Comparison of ENCODE assay signal across 19 mouse cellular contexts in genomic region chr10:30627548-30627947, GRCm38 (mm10). TPM values are rescaled to one million over a fixed set of nuclear protein-coding genes. Genes with fewer than 3 reads are reported as not detected.
DNase-seq lines count a peak whose midpoint lies in the region; TF ChIP-seq lines count a peak whose summit lies in the region.
"Had no signal": no experiment of that assay in that cellular context is flagged by ENCODE, and none has a peak within 500 bp of the region (broad histone marks: within the 10 kb centered on the region; RNA-seq: fewer than 3 reads in every experiment).

No protein-coding gene starts in this region.

- no peaks in the 10 kb centered on the region for H3K79me2 ChIP-seq in CH12.LX (replicated peaks; ENCODE audit: control insufficient read depth, extremely low read depth, insufficient read depth, poor library complexity, severe bottlenecking)

- no peak overlapping the region for H3K4me3 ChIP-seq in kidney, adult 2 months (ENCODE audit: insufficient read depth, low read depth, low read length)
- H3K4me3 ChIP-seq in CH12.LX (replicated peaks in 1 of 3; ENCODE audit: low read depth in 2 of 3, low read length in 2 of 3, poor library complexity in 1 of 3) = no peak overlapping the region
- H3K4me3 ChIP-seq: erythroblast, embryonic 14.5 days; heart, embryonic 13.5 days; limb, embryonic 12.5 days had no signal

- TF ChIP-seq EP300 in CH12.LX (IDR thresholded peaks at IDR 0.05; ENCODE audit: low read length) = peak; percentile 66

- peak overlapping the region; percentile 82 for H3K27ac ChIP-seq in kidney, adult 2 months (ENCODE audit: insufficient read depth, low read depth, low read length)
- peak overlapping the region; percentile 83; the same call in 1 of the 2 replicates for H3K27ac ChIP-seq in CH12.LX (ENCODE audit: insufficient read depth, low read depth)
- H3K27ac ChIP-seq: heart, embryonic 13.5 days; limb, embryonic 12.5 days had no signal

- H3K9me3 ChIP-seq in CH12.LX (replicated peaks; ENCODE audit: low read length) = peaks cover 13% of the 10 kb centered on the region
- H3K9me3 ChIP-seq: heart, embryonic 13.5 days; limb, embryonic 12.5 days had no signal

- WGBS in kidney, adult 2 months = 44% methylated on average over 1 of the region's 1 CpGs

- H3K27me3 ChIP-seq in kidney, adult 2 months (replicated peaks; ENCODE audit: control insufficient read depth, insufficient read depth, low read length) = no peaks in the 10 kb centered on the region
- no peaks in the 10 kb centered on the region for H3K27me3 ChIP-seq in CH12.LX (replicated peaks)
- H3K27me3 ChIP-seq: heart, embryonic 13.5 days; limb, embryonic 12.5 days had no signal

- TF ChIP-seq CTCF in kidney, adult 2 months (conservative IDR thresholded peaks at IDR 0.05; ENCODE audit: insufficient read depth, insufficient read length, low read depth, low read length) = no peak
- TF ChIP-seq CTCF in CH12.LX (conservative IDR thresholded peaks at IDR 0.05 in 1 of 2, IDR thresholded peaks at IDR 0.05 in 1 of 2; ENCODE audit: low read depth in 2 of 2, low read length in 2 of 2) = no peak

- TF ChIP-seq RAD21 in CH12.LX (IDR thresholded peaks at IDR 0.05; ENCODE audit: low read depth, low read length) = no peak; the same call in 1 of the 2 replicates

- H3K9ac ChIP-seq in CH12.LX (ENCODE audit: insufficient read depth, low read depth) = no peak overlapping the region
- H3K9ac ChIP-seq: heart, embryonic 13.5 days; limb, embryonic 12.5 days; liver, postnatal 0 days had no signal

- H3K4me1 ChIP-seq in kidney, adult 2 months (ENCODE audit: control insufficient read depth, insufficient read depth, low read length) = no peaks in the 10 kb centered on the region
- peaks cover 6 to 49% of the 10 kb centered on the region in 2 experiments for H3K4me1 ChIP-seq in CH12.LX (ENCODE audit: control insufficient read depth in 1 of 2, insufficient read depth in 2 of 2)
- H3K4me1 ChIP-seq: limb, embryonic 12.5 days had no signal

- peak; percentile 63 for DNase-seq in kidney, adult 2 months
- no peak for DNase-seq in kidney, adult 18-20 months
- peak; percentile 75 for DNase-seq in CH12.LX (ENCODE audit: extremely low read depth)
- peak; percentile 24 for DNase-seq in induced T-regulatory cell, adult 2 months (ENCODE audit: low read depth)
- DNase-seq in kidney, postnatal 36 days = peak; percentile 22 to 51
- DNase-seq in adrenal gland, postnatal 10 days = no peak
- DNase-seq in layer of hippocampus, postnatal 10 days (ENCODE audit: low spot score in 2 of 2) = no peak
- no peak for DNase-seq in right cerebral cortex, postnatal 36 days (ENCODE audit: low spot score in 2 of 2)
- DNase-seq: adrenal gland, adult 8-10 months; cerebellum, adult 9-10 months; gastrocnemius, postnatal 25 days; layer of hippocampus, postnatal 36 days; liver, postnatal 0 days; midbrain, embryonic 14.5 days; right cerebral cortex, postnatal 4 days; thymus, postnatal 4 days had no signal

- H3K4me2 ChIP-seq in CH12.LX (ENCODE audit: insufficient read depth, low read depth, poor library complexity, severe bottlenecking) = no peak overlapping the region
- H3K4me2 ChIP-seq: heart, embryonic 13.5 days; limb, embryonic 12.5 days had no signal

- dilution Hi-C loops in CH12.LX (cut with MboI; ENCODE audit: extremely low pct_ligation_motif_present, extremely low pct_unique_long_range_greater_than_20kb, low sequenced_read_pairs) = no loop called here

- no peaks in the 10 kb centered on the region for H3K36me3 ChIP-seq in kidney, adult 2 months (ENCODE audit: control insufficient read depth, insufficient read depth, low read length)
- H3K36me3 ChIP-seq in CH12.LX (replicated peaks in 1 of 2; ENCODE audit: control insufficient read depth in 1 of 2, insufficient read depth in 1 of 2, low read length in 1 of 2) = peaks cover 0 to 3% of the 10 kb centered on the region in 2 experiments
- H3K36me3 ChIP-seq: heart, embryonic 13.5 days; limb, embryonic 12.5 days had no signal

- no peak for TF ChIP-seq POLR2A in kidney, adult 2 months (IDR thresholded peaks at IDR 0.05; ENCODE audit: low read depth, low read length)
- no peak for TF ChIP-seq POLR2A in CH12.LX (IDR thresholded peaks at IDR 0.05; ENCODE audit: low read depth, low read length)

- in situ Hi-C loops in CH12.LX (cut with MboI; ENCODE audit: low pct_ligation_motif_present, low pct_unique_long_range_greater_than_20kb, low sequenced_read_pairs) = no loop called here

TF ChIP-seq in CH12.LX, 34 proteins besides CTCF, POLR2A, EP300 and RAD21:
- TF ChIP-seq HCFC1 (IDR thresholded peaks at IDR 0.05; ENCODE audit: low read depth, low read length) = no peak
- TF ChIP-seq TCF12 (IDR thresholded peaks at IDR 0.05; ENCODE audit: low read depth, low read length) = peak; percentile 25; the same call in 1 of the 2 replicates
- TF ChIP-seq ELF1 (IDR thresholded peaks at IDR 0.05; ENCODE audit: low read depth, low read length) = peak; percentile 31; the same call in 1 of the 2 replicates
- TF ChIP-seq IRF4 (IDR thresholded peaks at IDR 0.05; ENCODE audit: low read depth, low read length) = peak; percentile 55; the same call in 1 of the 2 replicates
- TF ChIP-seq MAZ (IDR thresholded peaks at IDR 0.05; ENCODE audit: low read depth, low read length) = no peak
- no peak for TF ChIP-seq MXI1 (IDR thresholded peaks at IDR 0.05; ENCODE audit: low read depth, low read length)
- no peak for TF ChIP-seq MYC (IDR thresholded peaks at IDR 0.05; ENCODE audit: low read depth, low read length)
- peak; percentile 93 for TF ChIP-seq MEF2A (IDR thresholded peaks at IDR 0.05; ENCODE audit: borderline replicate concordance, low read depth, low read length)
- 0 out of 2 replicates have a peak, but pooled peaks have one; percentile 17 for TF ChIP-seq JUN (IDR thresholded peaks at IDR 0.05; ENCODE audit: insufficient read depth, low read depth, low read length)
- peak; percentile 32; the same call in 1 of the 2 replicates for TF ChIP-seq MAX (IDR thresholded peaks at IDR 0.05; ENCODE audit: low read length)
- TF ChIP-seq BHLHE40 (IDR thresholded peaks at IDR 0.05; ENCODE audit: low read depth, low read length) = peak; percentile 61
TF ChIP-seq in CH12.LX: peak in this region for 7.

RNA-seq across cellular contexts. Expression of gene Hint3, which starts 1.9 kb away (rescaled TPM):
- 17.5 and 20.3 TPM in 2 replicates for polyA plus RNA-seq in kidney, adult 2 months (2012; rRNA removed)
- total RNA-seq in CH12.LX (2012; rRNA removed) (9.7 and 14.2 TPM in 2 replicates), CH12.LX (2014; rRNA removed) (16.1 TPM in 2 replicates)
- 10.3 and 14.5 TPM in 2 replicates for polyA plus RNA-seq in CH12.LX (2012; ENCODE audit: insufficient read length, low read depth)
- total RNA-seq in adrenal gland, postnatal 10 days (2021) = 10 to 100 TPM; 42.9 to 44.3 TPM
- total RNA-seq in layer of hippocampus, postnatal 10 days (2021) = 10 to 100 TPM; 31.1 to 38.0 TPM

RNA-seq across cellular contexts. Expression of gene Trmt11, which starts 27.0 kb away (rescaled TPM):
- 0.84 and 1.4 TPM in 2 replicates for polyA plus RNA-seq in kidney, adult 2 months (2012; rRNA removed)
- total RNA-seq in CH12.LX (2012; rRNA removed) (11.9 and 15.4 TPM in 2 replicates), CH12.LX (2014; rRNA removed) (40.3 and 45.5 TPM in 2 replicates)
- polyA plus RNA-seq in CH12.LX (2012; ENCODE audit: insufficient read length, low read depth) = 21.1 and 24.6 TPM in 2 replicates
- 10 to 100 TPM in 1 of 2 experiments, 1 to 10 TPM in 1; 7.3 to 11.5 TPM for total RNA-seq in adrenal gland, postnatal 10 days (2021)
- 1 to 10 TPM; 8.5 to 8.9 TPM for total RNA-seq in layer of hippocampus, postnatal 10 days (2021)

Comparison
In these comparisons a context has a peak if more than half of its experiments do, and no peak if none do; other contexts are left out.
1. DNase-seq: peak in kidney, adult 2 months (single experiment), CH12.LX (single experiment), induced T-regulatory cell, adult 2 months (single experiment) and kidney, postnatal 36 days (2 of 2); none in kidney, adult 18-20 months (single experiment), adrenal gland, postnatal 10 days (single experiment), layer of hippocampus, postnatal 10 days (0 of 2) and right cerebral cortex, postnatal 36 days (0 of 2).